Mouse (Mus musculus) erythroblast, embryonic 14.5 days (primary cell): ENCODE measurements around the gene Cdkn1c.

Source experiments
- GATA1 ChIP-seq: IDR thresholded peaks from 2 replicates; pipeline ENCODE4 v1.6.1; 2012; ENCODE audit warnings: low read length, inconsistent platforms, mixed read lengths
- TAL1 ChIP-seq: IDR thresholded peaks from 3 replicates; pipeline ENCODE4 v1.6.1; 2012; ENCODE audit warnings: low read length, inconsistent platforms, mixed read lengths

GRCm38 (mm10) chr7:143506675-143507074 lies 45.8 kb upstream of the Cdkn1c start:
- TF ChIP-seq GATA1 = no peak
- no peak for TF ChIP-seq TAL1
